In genomic region chr2:30952457-30952823, GRCm38 (mm10) we compare ENCODE assay signal across 9 mouse cellular contexts. TPM values are rescaled to one million over a fixed set of nuclear protein-coding genes. Genes with fewer than 3 reads are reported as not detected.
DNase-seq lines count a peak whose midpoint lies in the region; ATAC-seq lines count a peak whose summit lies in the region.
"Had no signal": no experiment of that assay in that cellular context is flagged by ENCODE, and none has a peak within 500 bp of the region (broad histone marks: within the 10 kb centered on the region; RNA-seq: fewer than 3 reads in every experiment).

No protein-coding gene starts in this region.

- no peak for ATAC-seq in hindbrain, embryonic 14.5 days (ENCODE audit: low FRiP score)
- ATAC-seq in midbrain, embryonic 13.5 days = peak; percentile 75
- no peak for ATAC-seq in activated CD4-positive, CD25-positive, alpha-beta regulatory T cell, adult 4 months

- H3K36me3 ChIP-seq in hindbrain, embryonic 14.5 days (replicated peaks; ENCODE audit: control insufficient read depth, insufficient read depth) = peaks cover 27% of the 10 kb centered on the region
- H3K36me3 ChIP-seq in midbrain, embryonic 13.5 days = peaks cover 27% of the 10 kb centered on the region

- H3K4me3 ChIP-seq in brown adipose tissue, adult 24 weeks (ENCODE audit: insufficient read depth, low read depth, low read length) = peak overlapping the region; percentile 88
- H3K4me3 ChIP-seq in hindbrain, embryonic 14.5 days (replicated peaks; ENCODE audit: low read length) = peak overlapping the region; percentile 83
- H3K4me3 ChIP-seq in midbrain, embryonic 13.5 days (replicated peaks) = peak overlapping the region; percentile 84

- peak overlapping the region; percentile 91 for H3K4me2 ChIP-seq in hindbrain, embryonic 14.5 days (replicated peaks)
- peak overlapping the region; percentile 93 for H3K4me2 ChIP-seq in midbrain, embryonic 13.5 days (replicated peaks)

- H3K9me3 ChIP-seq in hindbrain, embryonic 14.5 days (ENCODE audit: control insufficient read depth, low read length) = no peaks in the 10 kb centered on the region
- no peaks in the 10 kb centered on the region for H3K9me3 ChIP-seq in midbrain, embryonic 13.5 days

- peaks cover 3% of the 10 kb centered on the region; the same call in 1 of the 2 replicates for H3K4me1 ChIP-seq in brown adipose tissue, adult 24 weeks (ENCODE audit: control insufficient read depth, insufficient read depth, insufficient read length, low read length)
- H3K4me1 ChIP-seq in hindbrain, embryonic 14.5 days (replicated peaks; ENCODE audit: control insufficient read depth, insufficient read depth, low read length) = peaks cover 17% of the 10 kb centered on the region
- peaks cover 35% of the 10 kb centered on the region for H3K4me1 ChIP-seq in midbrain, embryonic 13.5 days (replicated peaks)

- peak overlapping the region; percentile 82; the same call in 1 of the 2 replicates for H3K9ac ChIP-seq in hindbrain, embryonic 14.5 days
- H3K9ac ChIP-seq in midbrain, embryonic 13.5 days (replicated peaks) = no peak overlapping the region

- WGBS in hindbrain, embryonic 14.5 days = 27% methylated on average over 5 of the region's 5 CpGs
- WGBS in midbrain, embryonic 13.5 days = 25% methylated on average over 5 of the region's 5 CpGs

- H3K27me3 ChIP-seq in hindbrain, embryonic 14.5 days (ENCODE audit: control insufficient read depth, insufficient read depth, low read length) = no peaks in the 10 kb centered on the region
- H3K27me3 ChIP-seq in midbrain, embryonic 13.5 days = no peaks in the 10 kb centered on the region; the same call in 1 of the 2 replicates
- H3K27me3 ChIP-seq: Patski had no signal

- peak; percentile 29 for DNase-seq in kidney, adult 18-20 months
- DNase-seq in kidney, postnatal 14 days = no peak
- no peak for DNase-seq in hindbrain, embryonic 14.5 days (ENCODE audit: low spot score)
- DNase-seq in left cerebral cortex, adult 9 months (ENCODE audit: low spot score in 2 of 2) = no peak
- DNase-seq in embryo, embryonic 9.5 days (ENCODE audit: extremely low spot score) = no peak

- peak overlapping the region; percentile 63 for H3K27ac ChIP-seq in brown adipose tissue, adult 24 weeks (replicated peaks; ENCODE audit: low read depth, low read length)
- peak overlapping the region; percentile 86 for H3K27ac ChIP-seq in hindbrain, embryonic 14.5 days
- peak overlapping the region; percentile 88 for H3K27ac ChIP-seq in midbrain, embryonic 13.5 days

RNA-seq across cellular contexts. Expression of gene Tor1b, which starts 0.3 kb away (rescaled TPM):
- polyA plus RNA-seq in brown adipose tissue, adult 24 weeks (2012; ENCODE audit: insufficient read depth, insufficient read length, missing spikeins) = 13.7 and 14.0 TPM in 2 replicates
- 19.4 and 20.6 TPM in 2 replicates for polyA plus RNA-seq in hindbrain, embryonic 14.5 days (2014; fragmentation: Nextera tagmentation; extraction: Ambion mirVana)
- 18.3 and 20.5 TPM in 2 replicates for polyA plus RNA-seq in midbrain, embryonic 13.5 days (2015; fragmentation: Nextera tagmentation; extraction: Ambion mirVana)
- polyA plus RNA-seq in activated CD4-positive, CD25-positive, alpha-beta regulatory T cell, adult 4 months (2017; shearing (Covaris generic)) = 10 to 100 TPM; 18.1 to 19.9 TPM

RNA-seq across cellular contexts. Expression of gene Tor1a, which starts 15.3 kb away (rescaled TPM):
- polyA plus RNA-seq in brown adipose tissue, adult 24 weeks (2012; ENCODE audit: insufficient read depth, insufficient read length, missing spikeins) = 20.5 and 26.0 TPM in 2 replicates
- polyA plus RNA-seq in hindbrain, embryonic 14.5 days (2014; fragmentation: Nextera tagmentation; extraction: Ambion mirVana) = 81.2 and 82.0 TPM in 2 replicates
- polyA plus RNA-seq in midbrain, embryonic 13.5 days (2015; fragmentation: Nextera tagmentation; extraction: Ambion mirVana) = 93.2 and 95.7 TPM in 2 replicates
- 10 to 100 TPM; 63.1 to 67.7 TPM for polyA plus RNA-seq in activated CD4-positive, CD25-positive, alpha-beta regulatory T cell, adult 4 months (2017; shearing (Covaris generic))

RNA-seq across cellular contexts. Expression of gene Ptges, which starts 22.8 kb away (rescaled TPM):
- 15.6 and 20.6 TPM in 2 replicates for polyA plus RNA-seq in brown adipose tissue, adult 24 weeks (2012; ENCODE audit: insufficient read depth, insufficient read length, missing spikeins)
- 3.7 and 4.1 TPM in 2 replicates for polyA plus RNA-seq in hindbrain, embryonic 14.5 days (2014; fragmentation: Nextera tagmentation; extraction: Ambion mirVana)
- 2.5 and 2.9 TPM in 2 replicates for polyA plus RNA-seq in midbrain, embryonic 13.5 days (2015; fragmentation: Nextera tagmentation; extraction: Ambion mirVana)
- under 1 TPM in 1 of 2 experiments, not detected in 1; 0.09 TPM for polyA plus RNA-seq in activated CD4-positive, CD25-positive, alpha-beta regulatory T cell, adult 4 months (2017; shearing (Covaris generic))

RNA-seq across cellular contexts. Expression of gene BC005624, which starts 29.6 kb away (rescaled TPM):
- polyA plus RNA-seq in brown adipose tissue, adult 24 weeks (2012; ENCODE audit: insufficient read depth, insufficient read length, missing spikeins) = 19.9 and 27.2 TPM in 2 replicates
- polyA plus RNA-seq in hindbrain, embryonic 14.5 days (2014; fragmentation: Nextera tagmentation; extraction: Ambion mirVana) = 72.5 and 73.7 TPM in 2 replicates
- polyA plus RNA-seq in midbrain, embryonic 13.5 days (2015; fragmentation: Nextera tagmentation; extraction: Ambion mirVana) = 88.8 and 92.8 TPM in 2 replicates
- polyA plus RNA-seq in activated CD4-positive, CD25-positive, alpha-beta regulatory T cell, adult 4 months (2017; shearing (Covaris generic)) = 10 to 100 TPM; 74.8 to 81.0 TPM

RNA-seq across cellular contexts. Expression of gene Usp20, which starts 29.6 kb away (rescaled TPM):
- 7.3 and 7.7 TPM in 2 replicates for polyA plus RNA-seq in brown adipose tissue, adult 24 weeks (2012; ENCODE audit: insufficient read depth, insufficient read length, missing spikeins)
- 33.4 and 34.2 TPM in 2 replicates for polyA plus RNA-seq in hindbrain, embryonic 14.5 days (2014; fragmentation: Nextera tagmentation; extraction: Ambion mirVana)
- 42.5 and 47.9 TPM in 2 replicates for polyA plus RNA-seq in midbrain, embryonic 13.5 days (2015; fragmentation: Nextera tagmentation; extraction: Ambion mirVana)
- 10 to 100 TPM; 11.6 to 15.0 TPM for polyA plus RNA-seq in activated CD4-positive, CD25-positive, alpha-beta regulatory T cell, adult 4 months (2017; shearing (Covaris generic))
